Mouse (Mus musculus) c-Kit-positive CD71-negative TER-119-negative erythroid progenitor cells, embryonic 14.5 days (primary cell): Measurements from ENCODE around the gene Lin28a.

Source experiments
- DNase-seq: peaks from one replicate; pipeline ENCODE4 v3.0.0-alpha.2; 2013; ENCODE audit warnings: low read depth

The Lin28a gene

GRCm38 (mm10) chr4:134018779-134019145 lies at the start of gene Lin28a:
Gene Lin28a (minus strand): TSS chr4:134018841.
- DNase-seq, result no peak

GRCm38 (mm10) chr4:134067833-134068544 lies 49.3 kb upstream of the Lin28a start:
- DNase-seq, result no peak

DNA sequence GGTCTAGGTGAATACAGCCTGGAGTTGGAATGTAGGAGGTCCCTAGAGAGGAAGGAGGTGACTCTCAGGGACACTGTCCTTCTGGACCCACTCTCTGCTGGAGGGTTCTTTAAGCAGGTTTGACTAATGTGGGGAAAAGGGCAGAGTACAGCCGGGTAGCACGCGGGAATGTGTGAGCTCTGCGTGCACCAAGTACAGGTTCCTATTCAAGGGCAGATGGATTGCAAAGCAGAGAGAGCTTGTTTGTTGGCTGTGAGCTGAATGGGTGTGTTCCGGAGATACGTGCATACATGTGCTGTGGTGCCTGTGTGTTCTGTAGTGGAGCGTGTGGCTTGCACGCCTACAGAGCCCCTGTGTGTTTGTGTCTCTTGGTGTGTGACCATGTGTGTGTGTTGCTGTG lies 48.7 kb upstream of the Lin28a start:
- no peak for DNase-seq

GRCm38 (mm10) chr4:134065431-134066004 lies 46.9 kb upstream of the Lin28a start:
- DNase-seq, result no peak

DNA sequence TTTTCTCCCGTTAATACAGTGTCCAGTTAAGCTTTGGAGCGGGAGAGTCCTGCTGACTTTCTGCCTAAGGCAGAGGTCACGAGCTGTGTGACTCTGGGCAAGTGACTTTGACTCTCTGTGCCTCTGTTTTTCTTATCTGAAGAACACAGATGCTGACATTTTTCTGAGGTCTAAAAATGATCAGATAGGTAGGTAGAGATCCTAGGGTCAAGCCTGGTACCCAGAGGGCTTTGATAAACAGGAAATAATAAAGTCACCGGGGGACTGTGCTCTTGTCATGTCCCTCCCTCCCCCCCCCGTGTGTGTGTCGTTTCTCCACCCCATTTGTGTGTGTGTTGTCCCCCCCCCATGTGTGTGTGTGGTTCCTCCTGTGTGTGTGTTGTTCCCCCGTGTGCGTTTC lies 43.9 kb upstream of the Lin28a start:
- no peak for DNase-seq

- DNase-seq, result no peak
Observed at GRCm38 (mm10) chr4:134061944-134062446, 43.4 kb upstream of the Lin28a start.

DNA sequence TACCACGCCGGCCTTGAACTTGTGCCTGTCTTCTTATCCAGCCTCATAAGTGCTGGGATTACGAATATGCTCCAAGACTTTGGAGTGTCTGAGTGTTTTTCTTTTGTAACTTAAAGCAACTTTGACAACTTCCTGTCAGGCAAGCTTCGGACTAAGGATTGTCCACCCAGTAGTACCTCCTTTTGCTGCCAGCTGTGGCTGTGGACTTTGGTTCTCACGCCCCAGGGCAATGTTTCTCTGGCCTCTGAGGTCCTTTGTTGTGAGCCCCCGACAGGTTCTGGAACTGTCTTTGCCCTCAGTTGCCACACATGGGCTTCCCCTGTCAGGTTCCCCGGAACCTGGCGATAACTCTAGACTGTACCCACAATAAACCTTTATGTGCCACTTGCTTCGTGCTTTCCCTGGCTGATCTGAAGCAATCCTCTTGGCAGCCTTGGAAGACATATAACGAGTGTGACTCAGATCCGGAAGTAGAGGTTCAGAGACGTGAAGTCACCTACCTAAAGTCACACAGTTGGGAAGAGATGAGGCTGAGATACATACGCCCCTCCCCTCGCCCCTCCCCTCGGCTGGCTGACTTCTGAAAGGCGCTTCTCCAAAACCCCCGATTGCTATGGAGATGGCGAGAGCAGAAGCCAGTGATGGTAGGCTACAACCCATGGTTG lies 42.7 kb upstream of the Lin28a start:
- DNase-seq, result no peak

DNA sequence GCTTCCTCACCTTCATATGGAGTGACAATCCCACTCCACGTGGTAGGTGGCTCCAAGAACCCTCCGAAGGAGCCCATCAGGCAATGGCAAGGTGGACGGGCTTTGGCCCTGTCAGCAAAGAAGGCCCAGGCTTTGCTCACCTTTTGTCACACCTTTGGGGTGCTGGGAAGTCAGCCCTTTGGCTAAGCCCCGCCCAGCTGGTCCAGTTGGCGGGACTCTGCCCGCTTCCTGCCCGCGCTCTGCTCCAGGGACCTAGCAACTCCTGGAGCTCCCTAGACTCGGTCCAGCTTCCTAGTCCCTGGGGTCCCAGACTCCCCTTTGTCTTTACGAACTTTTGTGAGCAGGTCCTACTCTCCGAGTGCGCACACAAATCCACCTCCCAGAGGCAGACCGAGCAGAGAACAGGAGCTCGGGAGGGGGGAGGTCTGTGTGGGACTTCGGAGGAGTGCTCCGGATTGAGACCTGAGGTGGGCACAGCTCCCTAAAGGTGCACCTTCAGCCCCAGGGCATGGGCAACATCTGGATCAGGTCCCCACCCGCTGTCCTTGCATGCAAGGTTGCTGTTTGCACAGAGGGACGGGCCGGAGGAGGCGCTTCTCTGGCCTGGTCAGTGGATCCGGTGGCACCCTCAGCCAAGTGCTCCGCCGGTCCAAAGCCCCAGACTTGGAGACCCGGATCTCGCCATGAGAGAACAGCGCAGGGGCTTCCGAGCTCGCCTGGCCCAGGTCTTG lies 41.7 kb upstream of the Lin28a start, which contains the start of gene Crybg2:
TSS of gene Crybg2 (plus strand) at position 681 of the 731 bp plus-strand sequence.
- DNase-seq, result no peak

DNA sequence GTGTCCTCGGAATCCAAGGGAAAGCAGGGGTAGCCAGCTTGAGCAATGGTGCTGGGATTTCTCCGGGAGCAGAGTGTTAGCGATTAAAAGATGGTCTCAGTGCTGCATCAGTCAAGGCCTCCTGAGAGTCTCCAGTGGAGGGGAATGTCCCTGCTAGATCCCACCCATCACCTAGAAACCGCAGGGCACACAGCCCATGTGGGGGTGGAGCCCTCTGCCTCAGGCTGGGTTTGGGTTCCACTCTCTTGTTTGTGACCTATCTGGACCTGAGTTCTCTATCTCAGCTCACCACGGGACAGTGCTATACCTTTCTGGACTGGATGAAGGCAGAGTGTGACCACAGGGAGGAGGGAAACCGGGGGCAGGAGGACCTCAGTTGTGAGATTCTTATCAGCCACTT lies 40.3 kb upstream of the Lin28a start:
- no peak for DNase-seq

- no peak for DNase-seq
Observed at GRCm38 (mm10) chr4:134058166-134058715, 39.6 kb upstream of the Lin28a start.

DNA sequence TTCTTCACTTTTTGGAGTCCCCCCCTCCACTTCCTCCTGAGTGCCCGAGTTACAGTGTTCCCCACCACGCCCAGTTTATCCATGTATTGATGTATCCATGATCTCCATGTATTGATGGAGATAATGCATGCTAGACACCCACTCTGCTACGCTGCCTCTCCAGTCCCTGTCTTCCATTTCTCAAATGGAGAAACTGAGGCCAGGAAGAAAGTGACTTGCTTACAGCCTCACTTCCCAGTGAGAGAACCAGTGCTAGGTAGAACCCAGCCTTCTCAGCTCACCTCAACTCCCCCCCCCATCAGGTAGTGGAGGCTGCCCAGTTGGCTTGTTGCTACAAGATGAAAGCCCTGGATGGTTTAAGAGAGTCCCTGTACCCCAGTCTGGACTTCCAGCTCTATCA lies 34.9 kb upstream of the Lin28a start, which contains the start of gene Zfp683:
TSS of gene Zfp683 (plus strand) at position 301 of the 400 bp plus-strand sequence.
- no peak for DNase-seq

DNA sequence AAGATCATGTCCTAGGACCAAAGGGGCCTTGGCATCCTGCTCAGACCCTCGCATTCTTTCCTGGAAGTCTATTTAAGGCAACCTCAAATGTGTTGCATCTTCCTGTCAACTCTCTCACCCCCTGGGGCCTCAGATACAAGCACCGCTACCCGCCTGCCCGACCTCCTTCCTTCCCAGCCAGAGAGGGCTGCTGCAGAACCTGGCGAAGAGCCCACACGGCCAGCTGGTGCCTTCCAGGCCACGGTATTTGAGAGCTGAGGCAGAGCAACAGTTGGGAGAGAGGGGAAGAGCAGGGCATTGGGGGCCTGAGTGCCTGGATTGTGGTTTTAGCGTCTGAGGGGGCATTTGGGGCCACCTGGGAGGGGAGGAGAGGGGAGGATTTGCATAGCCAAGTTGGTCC lies 33.9 kb upstream of the Lin28a start:
- no peak for DNase-seq

DNA sequence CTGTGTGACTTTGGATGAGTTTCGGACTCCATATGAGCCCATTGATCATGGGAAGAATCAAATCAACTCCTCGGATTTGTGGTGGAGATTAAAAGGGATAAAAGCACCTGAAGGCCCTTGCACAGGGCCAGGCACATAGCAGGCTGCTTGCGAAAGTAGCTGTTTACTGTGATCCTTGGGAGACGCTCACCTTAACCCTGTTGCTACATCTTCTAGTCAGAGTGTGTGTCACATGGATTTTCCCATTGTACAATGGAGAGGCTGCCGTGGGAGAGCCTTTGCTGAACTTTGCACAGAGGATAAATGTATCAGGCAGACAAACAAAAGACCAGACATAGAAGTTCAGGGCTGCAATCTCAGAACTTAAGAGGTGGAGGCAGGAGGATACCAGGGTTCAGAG lies 33.3 kb upstream of the Lin28a start:
- no peak for DNase-seq

DNA sequence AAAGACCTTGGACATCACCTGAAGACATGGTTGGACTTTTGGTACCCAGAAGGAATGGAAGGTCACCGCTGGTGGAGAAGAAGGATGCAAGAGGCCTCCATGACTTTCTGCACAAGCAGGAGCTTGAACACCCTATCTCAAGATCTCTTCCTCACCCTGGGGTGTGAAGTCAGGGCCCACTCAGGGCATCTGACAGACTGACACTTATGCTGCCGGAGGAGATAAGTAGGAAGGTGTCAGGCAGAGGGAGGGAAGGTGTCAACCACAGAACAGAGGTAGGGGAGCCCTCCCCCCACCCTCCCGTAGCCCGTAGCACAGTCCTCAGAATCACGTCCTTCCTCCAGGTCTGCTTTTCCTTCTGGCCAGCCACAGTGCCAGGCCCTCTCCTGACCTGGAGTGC lies 29.0 kb upstream of the Lin28a start:
- no peak for DNase-seq

GRCm38 (mm10) chr4:134043041-134043440 lies 24.4 kb upstream of the Lin28a start:
- DNase-seq, result no peak

DNA sequence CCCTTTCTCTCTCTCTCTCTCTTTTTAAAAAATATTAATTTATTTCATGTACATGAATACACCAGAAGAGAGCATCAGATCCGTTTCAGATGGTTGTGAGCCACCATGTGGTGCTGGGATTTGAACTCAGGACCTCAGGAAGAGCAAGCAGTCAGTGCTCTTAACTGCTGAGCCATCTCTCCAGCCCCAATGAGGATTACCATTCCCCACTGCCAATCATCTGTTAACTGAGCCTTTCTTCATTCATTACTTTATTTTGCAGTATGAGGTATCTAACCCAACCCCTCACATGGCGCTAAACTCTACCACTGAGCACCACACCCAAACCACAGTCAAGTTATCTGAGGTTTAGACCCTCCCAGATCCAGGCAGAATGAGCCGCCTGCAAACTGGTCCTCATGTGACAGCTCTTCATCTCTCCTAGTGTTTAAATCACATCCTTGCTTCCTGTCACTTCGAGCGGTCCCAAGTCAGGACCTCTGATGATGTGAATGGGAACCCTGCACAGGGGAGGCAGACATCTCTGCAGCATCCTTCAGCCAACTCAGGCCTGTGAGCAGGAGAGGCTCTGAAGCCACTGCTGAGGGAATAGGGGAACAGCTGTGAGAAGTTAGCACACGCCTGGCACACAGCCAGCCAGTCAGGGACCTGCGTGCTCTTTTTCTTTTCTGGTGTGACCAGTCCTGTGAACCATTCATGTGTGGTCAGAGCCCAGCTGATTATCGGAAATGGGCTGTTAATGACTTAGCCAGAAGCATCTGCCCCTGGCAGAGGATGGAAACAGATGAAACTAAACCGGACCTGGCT lies 22.9 kb upstream of the Lin28a start:
- DNase-seq, result no peak

GRCm38 (mm10) chr4:134035953-134036352 lies 17.3 kb upstream of the Lin28a start:
- DNase-seq, result peak; percentile 60

DNA sequence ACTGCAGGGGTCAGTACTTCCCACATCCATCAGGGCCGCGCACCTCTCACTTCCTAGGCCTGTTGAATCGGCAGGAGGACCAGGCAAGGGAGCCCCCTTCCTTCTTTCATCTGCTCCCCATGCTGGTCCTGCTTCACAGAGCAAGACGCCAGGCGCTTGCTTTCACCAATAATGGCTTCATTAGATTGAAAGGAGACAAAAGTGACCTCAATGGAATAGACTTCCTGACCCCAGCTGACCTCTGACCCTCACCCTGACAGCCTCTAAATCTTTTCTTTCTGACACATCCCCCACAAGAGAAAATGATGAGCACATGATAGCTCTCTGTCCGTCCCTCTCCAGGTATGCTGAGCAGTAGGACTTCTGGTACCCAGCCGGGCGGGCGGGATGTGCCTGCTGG lies 7.2 kb upstream of the Lin28a start:
- DNase-seq, result no peak

GRCm38 (mm10) chr4:134020621-134021020 lies 2.0 kb upstream of the Lin28a start:
- peak; percentile 65 for DNase-seq

DNA sequence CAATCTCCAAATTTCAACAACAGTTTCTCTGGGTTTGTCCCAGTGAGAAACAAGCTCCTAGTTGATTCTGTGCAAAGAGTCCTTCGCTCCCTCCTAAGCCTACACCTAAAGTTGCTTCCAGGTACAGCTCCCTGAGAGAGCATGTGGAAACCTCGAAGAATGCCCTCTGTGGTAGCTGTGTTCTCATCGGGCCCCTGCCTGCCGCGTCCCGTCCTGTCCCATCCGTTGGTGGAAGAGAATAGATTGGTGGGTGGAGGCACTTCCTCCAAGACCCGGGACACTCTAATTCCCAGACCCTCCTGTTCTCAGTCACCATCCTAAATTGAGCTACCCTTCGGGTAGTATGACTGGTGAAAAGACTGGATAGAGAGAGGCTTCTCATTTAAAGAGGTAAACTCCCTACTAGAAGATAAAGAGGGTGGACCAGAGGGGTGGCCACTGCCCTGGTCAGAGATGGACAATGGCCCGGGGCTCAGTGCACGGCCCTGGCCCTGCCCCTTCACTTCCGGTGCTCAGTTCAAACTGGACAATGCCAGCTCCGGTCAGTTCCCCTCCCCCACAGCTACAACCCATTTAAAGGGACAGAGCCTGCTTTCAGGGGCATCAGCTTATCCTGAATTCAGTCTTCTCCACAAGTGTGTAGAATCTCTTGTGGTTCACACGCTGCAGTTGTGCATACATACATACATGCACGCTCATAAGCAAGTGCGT lies 1.2 kb upstream of the Lin28a start:
- no peak for DNase-seq

DNA sequence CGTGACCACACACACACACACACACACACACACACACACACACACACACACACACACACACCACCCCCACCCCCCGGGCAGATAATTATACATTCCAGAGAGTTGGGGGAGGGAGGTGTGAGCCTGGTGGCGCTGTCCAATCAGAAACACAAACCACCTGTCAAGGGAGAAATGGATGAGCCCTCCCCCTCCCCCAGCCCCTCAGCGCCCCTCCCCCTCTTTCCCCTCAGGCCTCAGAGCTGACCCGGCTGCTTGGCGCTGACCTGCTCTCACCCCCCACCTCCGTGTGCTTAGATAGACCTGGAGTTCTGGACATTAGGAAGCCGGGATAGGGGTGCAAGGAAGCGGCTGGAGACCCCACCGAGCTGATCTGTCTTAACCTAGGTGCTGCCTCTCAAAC lies 569 bp upstream of the Lin28a start:
- DNase-seq, result no peak
